Mouse (Mus musculus) mature B cell (primary cell): ENCODE measurements around the gene Trp53rkb.

ENCODE experiments used
- in situ Hi-C: fragments of 300-500 bp; cut with MboI; formaldehyde crosslinking; loops from 2 replicates; pipeline ENCODE4 v1.14.3; 2019

Trp53rkb gene

GRCm38 (mm10) chr2:166834796-166835195, 42.5 kb downstream of the Trp53rkb start:
- in situ Hi-C loops: no loop called here

GRCm38 (mm10) chr2:166835581-166835980, 43.2 kb downstream of the Trp53rkb start:
- in situ Hi-C loops: no loop called here

GRCm38 (mm10) chr2:166841813-166842212, 49.5 kb downstream of the Trp53rkb start:
- in situ Hi-C loops: no loop called here
